Mouse (Mus musculus) liver, embryonic 14.5 days (tissue): ENCODE data around the gene Rfx3. TPM values are rescaled to one million over a fixed set of nuclear protein-coding genes. Genes with fewer than 3 reads are reported as not detected.

Source experiments
- ATAC-seq: fragments of 200-750 bp; cut with Nextera tagmentation; 2 replicates; pipeline ENCODE4 v1.8.0; 2017; ENCODE audit warnings: moderate number of reproducible peaks, mild to moderate bottlenecking, moderate library complexity; ENCODE audit not compliant: insufficient read depth
- DNase-seq, 3 experiments: peaks; one replicate each; pipeline ENCODE4 v3.0.0-alpha.2; 2012 to 2013; ENCODE audit warnings: low read depth in 3 of 3, low spot score in 3 of 3
- H3K27ac ChIP-seq: fragments of 300-500 bp; sonication (generic); 2 replicates; pipeline ENCODE4 v1.5.1; 2014; ENCODE audit warnings: moderate library complexity, mild to moderate bottlenecking, control low read depth, inconsistent platforms
- H3K27me3 ChIP-seq: fragments of 300-500 bp; sonication (generic); 2 replicates; pipeline ENCODE4 v1.6.1; 2014; ENCODE audit warnings: mild to moderate bottlenecking, low read length, moderate library complexity; ENCODE audit not compliant: control insufficient read depth, insufficient read depth
- H3K36me3 ChIP-seq: fragments of 300-500 bp; sonication (generic); replicated peaks from 2 replicates; pipeline ENCODE4 v1.6.1; 2014; ENCODE audit warnings: low read depth; ENCODE audit not compliant: control insufficient read depth, insufficient read depth
- H3K4me1 ChIP-seq, 2 experiments: fragments of 200-500 bp in 1 of 2; fragments of 300-500 bp in 1 of 2; sonication (generic) in 1 of 2; replicated peaks; 2 replicates each; pipeline ENCODE4 v1.6.1; 2012 to 2014; ENCODE audit warnings: antibody characterized with exemption in 1 of 2, inconsistent platforms in 1 of 2, low read length in 1 of 2; ENCODE audit not compliant: control insufficient read depth in 2 of 2, insufficient read depth in 2 of 2
- H3K4me2 ChIP-seq: fragments of 300-500 bp; sonication (generic); 2 replicates; pipeline ENCODE4 v1.6.1; 2014; ENCODE audit warnings: low read depth, mild to moderate bottlenecking, control low read depth, moderate library complexity
- H3K4me3 ChIP-seq, 2 experiments: fragments of 200-500 bp in 1 of 2; fragments of 300-500 bp in 1 of 2; sonication (generic) in 1 of 2; 2 replicates each; pipeline ENCODE4 v1.5.1; 2012 to 2014; ENCODE audit warnings: low read depth in 2 of 2, low read length in 2 of 2, mild to moderate bottlenecking in 2 of 2, control low read depth in 1 of 2, inconsistent platforms in 1 of 2, moderate library complexity in 1 of 2; ENCODE audit not compliant: insufficient read depth in 1 of 2
- H3K9ac ChIP-seq: fragments of 300-500 bp; sonication (generic); replicated peaks from 2 replicates; pipeline ENCODE4 v1.6.1; 2014; ENCODE audit warnings: mild to moderate bottlenecking, control low read depth, moderate library complexity
- H3K9me3 ChIP-seq: fragments of 300-500 bp; sonication (generic); 2 replicates; pipeline ENCODE4 v1.6.1; 2016; ENCODE audit warnings: low read length, mixed read lengths; ENCODE audit not compliant: control insufficient read depth
- CTCF ChIP-seq: IDR thresholded peaks from 2 replicates; pipeline ENCODE4 v1.5.1; 2016; ENCODE audit warnings: antibody characterized with exemption, low read depth, control low read depth
- EP300 ChIP-seq: IDR thresholded peaks from 2 replicates; pipeline ENCODE4 v1.6.1; 2016; ENCODE audit warnings: antibody characterized with exemption, low read depth
- WGBS: fragments of 180-500 bp; shearing (Covaris S2); extraction: QIAGEN DNeasy Blood & Tissue Kit; methylation state at CpG from one replicate; pipeline ENCODE4 v1.1.7; 2014; ENCODE audit not compliant: insufficient replicate concordance; 5-methylcytosine and 5-hydroxymethylcytosine counted together
- polyA plus RNA-seq, 2 experiments: library from polyadenylated mRNA; depleted of rRNA in 1 of 2; stranded (reverse) in 1 of 2; unstranded in 1 of 2; fragments of >200 nt; fragmentation: Nextera tagmentation in 1 of 2; extraction: Ambion mirVana in 1 of 2; gene quantifications; 2 replicates each; pipeline versions ENCODE4 v1.2.1 to v1.2.3; 2012 to 2014

The Rfx3 gene
- polyA plus RNA-seq, 2 experiments = 0.78 to 1.5 TPM

DNA sequence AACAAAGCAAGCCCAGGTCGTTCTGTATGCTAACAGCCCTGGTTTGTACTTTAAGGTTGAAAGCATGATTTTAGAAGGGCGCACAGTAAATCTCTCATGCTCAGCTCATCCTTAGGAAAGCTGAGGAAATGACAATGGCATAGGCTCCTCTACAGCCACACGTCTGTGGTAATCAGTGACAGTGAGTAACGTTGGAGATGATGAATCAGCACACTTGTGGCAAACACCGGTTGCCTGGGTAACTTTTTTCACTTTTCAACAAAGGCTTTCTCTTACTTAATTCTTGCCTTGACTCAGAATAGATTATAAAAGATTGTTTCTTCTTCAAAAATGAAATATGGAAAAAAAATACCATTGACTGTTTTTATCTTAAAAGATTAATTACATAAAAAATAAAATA is 104.0 kb downstream of the Rfx3 start:
- H3K4me1 ChIP-seq = peaks cover 18 to 28% of the 10 kb centered on the region in 2 experiments
- peak overlapping the region; percentile 46 to 60 for H3K4me3 ChIP-seq
- ATAC-seq (peak; percentile 52; the same call in 1 of the 2 replicates), DNase-seq (peak; percentile 53 to 60 (median 59))
- peak overlapping the region; percentile 34; the same call in 1 of the 2 replicates for H3K9ac ChIP-seq
- H3K36me3 ChIP-seq = no peaks in the 10 kb centered on the region
- peak overlapping the region; percentile 36 for H3K27ac ChIP-seq
- WGBS = 11% methylated on average over 5 of the region's 5 CpGs
- H3K4me2 ChIP-seq = peak overlapping the region; percentile 69
- TF ChIP-seq EP300 (peak; percentile 32), CTCF (no peak)
- H3K27me3 ChIP-seq = no peaks in the 10 kb centered on the region
- no peaks in the 10 kb centered on the region for H3K9me3 ChIP-seq

DNA sequence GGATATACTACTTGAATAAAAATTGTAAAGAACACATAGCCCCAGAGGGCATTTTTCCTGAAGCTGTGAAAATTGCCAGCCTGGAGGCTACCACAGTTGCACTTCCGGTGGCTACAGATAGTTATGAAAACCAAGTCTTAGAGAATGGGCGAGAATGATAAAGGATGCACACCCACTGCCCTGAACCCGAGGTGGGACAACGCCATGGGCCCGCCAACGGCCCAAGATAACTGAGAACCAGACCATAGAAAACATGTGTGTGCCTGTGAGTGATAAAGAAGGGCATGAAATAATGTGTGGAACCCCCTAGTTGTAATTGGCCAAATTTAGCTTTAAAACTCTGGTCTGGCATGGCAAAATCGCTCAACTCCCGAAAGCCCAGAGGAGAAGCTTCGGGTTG is 105.0 kb downstream of the Rfx3 start:
- Histone ChIP-seq H3K27ac (peak overlapping the region; percentile 80), H3K27me3 (no peaks in the 10 kb centered on the region), H3K9me3 (no peaks in the 10 kb centered on the region), H3K36me3 (no peaks in the 10 kb centered on the region), H3K4me3 (peak overlapping the region; percentile 49 to 64), H3K9ac (peak overlapping the region; percentile 64), H3K4me1 (peaks cover 18 to 28% of the 10 kb centered on the region in 2 experiments), H3K4me2 (peak overlapping the region; percentile 69)
- 15% methylated on average over 9 of the region's 9 CpGs for WGBS
- ATAC-seq (peak; percentile 88), DNase-seq (peak; percentile 69 to 71 (median 71))
- TF ChIP-seq CTCF = no peak
- TF ChIP-seq EP300 = peak; percentile 90

DNA sequence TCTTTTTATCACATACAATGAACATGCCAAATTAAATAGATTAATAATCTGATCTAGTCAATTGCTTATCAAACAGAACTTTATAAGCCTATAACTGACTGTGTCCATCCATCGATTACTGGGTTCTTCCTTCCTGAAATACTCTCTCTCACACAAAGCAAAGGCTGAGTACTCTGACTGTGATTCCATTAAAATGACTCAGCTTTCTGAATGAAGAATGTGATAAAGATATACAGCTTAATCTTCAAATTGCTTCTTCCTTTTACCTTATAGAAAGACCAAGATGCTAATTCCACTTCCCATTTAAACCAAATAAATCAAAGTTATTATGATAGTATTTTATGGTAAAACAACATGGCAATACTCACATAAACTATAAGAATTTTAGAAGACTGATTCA is 105.8 kb downstream of the Rfx3 start:
- no peak overlapping the region for H3K27ac ChIP-seq
- TF ChIP-seq EP300 (no peak), CTCF (no peak)
- no peak overlapping the region for H3K4me2 ChIP-seq
- no peaks in the 10 kb centered on the region for H3K9me3 ChIP-seq
- H3K36me3 ChIP-seq = no peaks in the 10 kb centered on the region
- H3K9ac ChIP-seq = no peak overlapping the region
- DNase-seq (no peak), ATAC-seq (no peak)
- 31% methylated on average over 1 of the region's 1 CpGs for WGBS
- peaks cover 18 to 31% of the 10 kb centered on the region in 2 experiments for H3K4me1 ChIP-seq
- H3K4me3 ChIP-seq = no peak overlapping the region
- no peaks in the 10 kb centered on the region for H3K27me3 ChIP-seq

DNA sequence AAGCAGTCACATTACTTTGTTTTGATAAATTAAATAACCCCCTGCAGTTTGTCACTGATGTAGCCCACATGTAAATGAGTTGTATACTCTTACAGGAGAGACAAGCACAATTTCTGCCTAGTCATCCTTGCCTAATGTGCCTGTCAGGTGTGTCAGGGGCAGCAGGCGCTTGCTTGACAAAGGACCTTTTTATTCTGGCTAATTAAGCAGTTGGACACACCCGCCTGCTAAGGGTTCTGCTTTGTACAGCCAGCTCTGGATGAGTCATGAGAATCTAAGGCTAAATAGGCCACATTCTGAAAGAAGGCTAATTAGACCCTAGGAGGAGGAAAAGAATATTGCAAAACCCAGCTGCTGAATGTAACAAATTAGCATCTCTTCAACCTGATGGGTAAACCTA is 106.3 kb downstream of the Rfx3 start:
- no peak for DNase-seq
- Histone ChIP-seq H3K27ac (no peak overlapping the region), H3K27me3 (no peaks in the 10 kb centered on the region), H3K9ac (0 out of 2 replicates have a peak overlapping the region, but pooled peaks have one; percentile 5), H3K36me3 (no peaks in the 10 kb centered on the region), H3K9me3 (no peaks in the 10 kb centered on the region), H3K4me3 (no peak overlapping the region), H3K4me1 (peaks cover 18 to 31% of the 10 kb centered on the region in 2 experiments), H3K4me2 (no peak overlapping the region)
- TF ChIP-seq CTCF (no peak), EP300 (no peak)
- peak; percentile 31; the same call in 1 of the 2 replicates for ATAC-seq
- 18% methylated on average over 2 of the region's 2 CpGs for WGBS

DNA sequence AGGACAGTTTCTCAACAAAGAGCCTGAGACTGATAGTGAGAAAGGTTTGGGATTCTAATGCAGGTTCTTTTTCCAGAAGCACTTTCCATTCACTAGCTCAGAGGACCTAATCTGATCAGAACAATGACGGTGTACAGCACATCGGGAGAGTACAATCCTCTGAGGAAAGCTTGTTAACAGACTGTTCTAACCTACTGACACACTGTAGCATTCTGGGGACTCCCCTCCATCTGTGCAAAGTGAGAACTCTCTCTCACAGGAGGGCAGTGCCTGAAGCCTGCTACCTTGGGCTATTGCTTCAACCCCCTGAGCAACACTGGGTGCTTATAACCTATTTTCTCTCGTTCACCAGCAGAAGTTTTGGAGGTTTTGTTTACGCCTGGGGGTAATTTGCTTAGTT is 106.8 kb downstream of the Rfx3 start:
- ATAC-seq (no peak), DNase-seq (no peak)
- Histone ChIP-seq H3K4me1 (peaks cover 18 to 31% of the 10 kb centered on the region in 2 experiments), H3K4me3 (no peak overlapping the region), H3K9ac (0 out of 2 replicates have a peak overlapping the region, but pooled peaks have one; percentile 5), H3K27me3 (no peaks in the 10 kb centered on the region), H3K9me3 (no peaks in the 10 kb centered on the region), H3K27ac (no peak overlapping the region), H3K4me2 (no peak overlapping the region), H3K36me3 (no peaks in the 10 kb centered on the region)
- WGBS = 36% methylated on average over 4 of the region's 4 CpGs
- TF ChIP-seq CTCF (no peak), EP300 (no peak)
